8 mouse cellular contexts compared by ENCODE assay signal in genomic region chr19:4441090-4441591, GRCm38 (mm10). TPM values are rescaled to one million over a fixed set of nuclear protein-coding genes. Genes with fewer than 3 reads are reported as not detected.
DNase-seq lines count a peak whose midpoint lies in the region; ATAC-seq and TF ChIP-seq lines count a peak whose summit lies in the region.

No protein-coding gene starts in this region.

- no peak for TF ChIP-seq EP300 in heart, postnatal 0 days (IDR thresholded peaks at IDR 0.05; ENCODE audit: low read depth)

- peaks cover 29% of the 10 kb centered on the region for H3K27me3 ChIP-seq in liver, embryonic 11.5 days (replicated peaks; ENCODE audit: control insufficient read depth, insufficient read depth, low read length)
- H3K27me3 ChIP-seq in Patski = no peaks in the 10 kb centered on the region
- no peaks in the 10 kb centered on the region for H3K27me3 ChIP-seq in heart, postnatal 0 days (ENCODE audit: control insufficient read depth, insufficient read depth, low read length)
- H3K27me3 ChIP-seq in limb, embryonic 11.5 days (ENCODE audit: control insufficient read depth, insufficient read depth, low read length) = no peaks in the 10 kb centered on the region
- peaks cover 4% of the 10 kb centered on the region for H3K27me3 ChIP-seq in neural tube, embryonic 11.5 days (ENCODE audit: control insufficient read depth, insufficient read depth, low read length)

- peak; percentile 94 for TF ChIP-seq CTCF in Patski (IDR thresholded peaks at IDR 0.05)
- peak; percentile 68 for TF ChIP-seq CTCF in heart, postnatal 0 days (IDR thresholded peaks at IDR 0.05; ENCODE audit: low read depth)

- CTCF ChIA-PET in Patski (lab: Charles Lee) = interaction anchor here (0.9 to 3.9 kb wide), 13 partner anchors 8 to 184 kb away, joined by 3 to 18 read pairs (median 4); partner anchors contain the start of gene Pcx

- H3K9me3 ChIP-seq in liver, embryonic 11.5 days (ENCODE audit: control insufficient read depth, low read length) = no peaks in the 10 kb centered on the region
- H3K9me3 ChIP-seq in heart, postnatal 0 days (replicated peaks; ENCODE audit: control insufficient read depth, low read length) = no peaks in the 10 kb centered on the region
- H3K9me3 ChIP-seq in limb, embryonic 11.5 days (ENCODE audit: control insufficient read depth, low read length) = no peaks in the 10 kb centered on the region
- H3K9me3 ChIP-seq in neural tube, embryonic 11.5 days (ENCODE audit: control insufficient read depth, low read length) = no peaks in the 10 kb centered on the region

- H3K27ac ChIP-seq in liver, embryonic 11.5 days (ENCODE audit: low read depth, low read length) = no peak overlapping the region
- peak overlapping the region; percentile 66 for H3K27ac ChIP-seq in heart, postnatal 0 days (ENCODE audit: low read depth)
- no peak overlapping the region for H3K27ac ChIP-seq in limb, embryonic 11.5 days (replicated peaks; ENCODE audit: low read depth, low read length)
- no peak overlapping the region for H3K27ac ChIP-seq in neural tube, embryonic 11.5 days (ENCODE audit: low read depth, low read length)

- POLR2A ChIA-PET in Patski (lab: Charles Lee) = interaction anchor here (0.7 to 3.2 kb wide), 3 partner anchors 15 to 73 kb away, joined by 3 to 8 read pairs (median 4); no protein-coding TSS in a partner anchor

- no peak overlapping the region for H3K4me3 ChIP-seq in liver, embryonic 11.5 days (ENCODE audit: low read depth, low read length)
- H3K4me3 ChIP-seq in heart, postnatal 0 days (ENCODE audit: low read depth, low read length) = no peak overlapping the region
- no peak overlapping the region for H3K4me3 ChIP-seq in limb, embryonic 11.5 days (ENCODE audit: low read depth, low read length)
- no peak overlapping the region for H3K4me3 ChIP-seq in neural tube, embryonic 11.5 days (ENCODE audit: low read depth, low read length)

- no peak overlapping the region for H3K4me2 ChIP-seq in liver, embryonic 11.5 days
- H3K4me2 ChIP-seq in heart, postnatal 0 days (ENCODE audit: low read depth, low read length) = no peak overlapping the region
- no peak overlapping the region for H3K4me2 ChIP-seq in limb, embryonic 11.5 days (ENCODE audit: low read depth, severe bottlenecking)
- no peak overlapping the region for H3K4me2 ChIP-seq in neural tube, embryonic 11.5 days (ENCODE audit: low read depth)

- H3K9ac ChIP-seq in liver, embryonic 11.5 days (ENCODE audit: low read depth, low read length) = no peak overlapping the region
- no peak overlapping the region for H3K9ac ChIP-seq in heart, postnatal 0 days (replicated peaks; ENCODE audit: low read depth, low read length)
- H3K9ac ChIP-seq in limb, embryonic 11.5 days (ENCODE audit: low read length) = no peak overlapping the region
- H3K9ac ChIP-seq in neural tube, embryonic 11.5 days (ENCODE audit: low read length) = no peak overlapping the region

- no peaks in the 10 kb centered on the region for H3K36me3 ChIP-seq in liver, embryonic 11.5 days (ENCODE audit: control insufficient read depth, insufficient read depth, low read length)
- H3K36me3 ChIP-seq in heart, postnatal 0 days (replicated peaks; ENCODE audit: control insufficient read depth, insufficient read depth, low read length) = no peaks in the 10 kb centered on the region
- no peaks in the 10 kb centered on the region for H3K36me3 ChIP-seq in limb, embryonic 11.5 days (ENCODE audit: control insufficient read depth, insufficient read depth, low read length)
- H3K36me3 ChIP-seq in neural tube, embryonic 11.5 days (ENCODE audit: control insufficient read depth, insufficient read depth, low read length) = no peaks in the 10 kb centered on the region

- in situ Hi-C loops in Patski (cut with MboI; ENCODE audit: low pct_unique_long_range_greater_than_20kb) = no loop called here

- peaks cover 11% of the 10 kb centered on the region; the same call in 1 of the 2 replicates for H3K4me1 ChIP-seq in liver, embryonic 11.5 days (replicated peaks; ENCODE audit: control insufficient read depth, insufficient read depth, low read length)
- H3K4me1 ChIP-seq in heart, postnatal 0 days (ENCODE audit: control insufficient read depth, insufficient read depth) = peaks cover 24% of the 10 kb centered on the region; the same call in 1 of the 2 replicates
- H3K4me1 ChIP-seq in limb, embryonic 11.5 days (ENCODE audit: control insufficient read depth, insufficient read depth, low read length) = peaks cover 8% of the 10 kb centered on the region; the same call in 1 of the 2 replicates
- H3K4me1 ChIP-seq in neural tube, embryonic 11.5 days (ENCODE audit: control insufficient read depth, insufficient read depth, low read length) = 0 out of 2 replicates have a peak, but pooled peaks cover 2% of the 10 kb centered on the region

- ATAC-seq in liver, embryonic 11.5 days (replicated peaks; ENCODE audit: low FRiP score) = no peak
- ATAC-seq in Patski = peak; percentile 29
- ATAC-seq in heart, postnatal 0 days (ENCODE audit: insufficient read depth, low read depth) = no peak
- no peak for ATAC-seq in limb, embryonic 11.5 days (ENCODE audit: insufficient number of reproducible peaks, low FRiP score, low TSS enrichment, low read depth)
- no peak for ATAC-seq in neural tube, embryonic 11.5 days (ENCODE audit: insufficient read depth, low FRiP score, low TSS enrichment)

- DNase-seq in liver (peak; percentile 55), Patski (ENCODE audit: low read depth, low spot score) (no peak)
- DNase-seq in liver, embryonic 11.5 days (ENCODE audit: low spot score) = no peak
- peak; percentile 66 to 78 for DNase-seq in cerebellum, postnatal 25 days
- peak; percentile 38 for DNase-seq in heart, postnatal 0 days (ENCODE audit: low spot score)
- DNase-seq in limb, embryonic 11.5 days (ENCODE audit: low spot score) = peak; percentile 82
- DNase-seq in neural tube, embryonic 11.5 days (ENCODE audit: low spot score) = peak; percentile 50
- DNase-seq in urinary bladder, postnatal 4 days (ENCODE audit: low spot score in 2 of 2) = no peak

- 22% methylated on average over 6 of the region's 6 CpGs for WGBS in liver, embryonic 11.5 days
- 26% methylated on average over 6 of the region's 6 CpGs for WGBS in heart, postnatal 0 days
- 27% methylated on average over 6 of the region's 6 CpGs for WGBS in limb, embryonic 11.5 days
- WGBS in neural tube, embryonic 11.5 days = 29% methylated on average over 6 of the region's 6 CpGs

RNA-seq across cellular contexts. Expression of gene Rhod, which starts 1.9 kb away (rescaled TPM):
- 10.3 and 14.3 TPM in 2 replicates for polyA plus RNA-seq in liver, embryonic 11.5 days (2014; fragmentation: Nextera tagmentation; extraction: Ambion mirVana)
- polyA plus RNA-seq in Patski (2021) = 108 TPM
- 24.3 and 35.0 TPM in 2 replicates for total RNA-seq in heart, postnatal 0 days (2014; rRNA removed; ENCODE audit: low replicate concordance)
- polyA plus RNA-seq in heart, postnatal 0 days (2015; fragmentation: Nextera tagmentation; extraction: Ambion mirVana) = 16.0 and 18.4 TPM in 2 replicates
- 37.3 and 39.0 TPM in 2 replicates for polyA plus RNA-seq in limb, embryonic 11.5 days (2014; fragmentation: Nextera tagmentation; extraction: Ambion mirVana)
- polyA plus RNA-seq in neural tube, embryonic 11.5 days (2014; fragmentation: Nextera tagmentation; extraction: Ambion mirVana) = 17.1 and 17.4 TPM in 2 replicates

RNA-seq across cellular contexts. Expression of gene Syt12, which starts 36.1 kb away (rescaled TPM):
- polyA plus RNA-seq in liver, embryonic 11.5 days (2014; fragmentation: Nextera tagmentation; extraction: Ambion mirVana) = 0.26 and 0.27 TPM in 2 replicates
- 25.2 TPM for polyA plus RNA-seq in Patski (2021)
- total RNA-seq in heart, postnatal 0 days (2014; rRNA removed; ENCODE audit: low replicate concordance) = 2.8 TPM in 2 replicates
- 0.26 and 0.46 TPM in 2 replicates for polyA plus RNA-seq in heart, postnatal 0 days (2015; fragmentation: Nextera tagmentation; extraction: Ambion mirVana)
- polyA plus RNA-seq in limb, embryonic 11.5 days (2014; fragmentation: Nextera tagmentation; extraction: Ambion mirVana) = 0.09 and 0.49 TPM in 2 replicates
- 0.58 and 1.8 TPM in 2 replicates for polyA plus RNA-seq in neural tube, embryonic 11.5 days (2014; fragmentation: Nextera tagmentation; extraction: Ambion mirVana)

RNA-seq across cellular contexts. Expression of gene Kdm2a, which starts 43.1 kb away (rescaled TPM):
- polyA plus RNA-seq in liver, embryonic 11.5 days (2014; fragmentation: Nextera tagmentation; extraction: Ambion mirVana) = 39.8 and 40.2 TPM in 2 replicates
- 79.6 TPM for polyA plus RNA-seq in Patski (2021)
- total RNA-seq in heart, postnatal 0 days (2014; rRNA removed; ENCODE audit: low replicate concordance) = 55.0 and 65.3 TPM in 2 replicates
- 15.4 and 15.7 TPM in 2 replicates for polyA plus RNA-seq in heart, postnatal 0 days (2015; fragmentation: Nextera tagmentation; extraction: Ambion mirVana)
- polyA plus RNA-seq in limb, embryonic 11.5 days (2014; fragmentation: Nextera tagmentation; extraction: Ambion mirVana) = 61.0 and 69.3 TPM in 2 replicates
- polyA plus RNA-seq in neural tube, embryonic 11.5 days (2014; fragmentation: Nextera tagmentation; extraction: Ambion mirVana) = 44.1 and 47.2 TPM in 2 replicates

RNA-seq across cellular contexts. Expression of gene 2010003K11Rik, which starts 57.2 kb away (rescaled TPM):
- 0.14 TPM in 1 of 2 replicates, not detected in the other for polyA plus RNA-seq in liver, embryonic 11.5 days (2014; fragmentation: Nextera tagmentation; extraction: Ambion mirVana)
- 0.05 TPM for polyA plus RNA-seq in Patski (2021)
- not detected in 2 replicates for total RNA-seq in heart, postnatal 0 days (2014; rRNA removed; ENCODE audit: low replicate concordance)
- polyA plus RNA-seq in heart, postnatal 0 days (2015; fragmentation: Nextera tagmentation; extraction: Ambion mirVana) = not detected in 2 replicates
- polyA plus RNA-seq in limb, embryonic 11.5 days (2014; fragmentation: Nextera tagmentation; extraction: Ambion mirVana) = not detected in 2 replicates
- not detected in 2 replicates for polyA plus RNA-seq in neural tube, embryonic 11.5 days (2014; fragmentation: Nextera tagmentation; extraction: Ambion mirVana)

Comparison
In these comparisons a context has a peak if more than half of its experiments do, and no peak if none do; other contexts are left out.
1. DNase-seq: peak in liver (single experiment), cerebellum, postnatal 25 days (2 of 2), heart, postnatal 0 days (single experiment), limb, embryonic 11.5 days (single experiment) and neural tube, embryonic 11.5 days (single experiment); none in liver, embryonic 11.5 days (single experiment), Patski (single experiment) and urinary bladder, postnatal 4 days (0 of 2).